Mouse (Mus musculus) G1E (cell line): ENCODE results near the gene Acvr2b.

Source experiments
- CTCF ChIP-seq: IDR thresholded peaks from 2 replicates; pipeline ENCODE4 v1.5.1; 2012; ENCODE audit warnings: low read depth, low read length, inconsistent platforms, mixed read lengths
- TAL1 ChIP-seq: conservative IDR thresholded peaks from 2 replicates; pipeline ENCODE4 v1.6.1; 2012; ENCODE audit warnings: low read depth, low read length, inconsistent platforms, mixed read lengths

DNA sequence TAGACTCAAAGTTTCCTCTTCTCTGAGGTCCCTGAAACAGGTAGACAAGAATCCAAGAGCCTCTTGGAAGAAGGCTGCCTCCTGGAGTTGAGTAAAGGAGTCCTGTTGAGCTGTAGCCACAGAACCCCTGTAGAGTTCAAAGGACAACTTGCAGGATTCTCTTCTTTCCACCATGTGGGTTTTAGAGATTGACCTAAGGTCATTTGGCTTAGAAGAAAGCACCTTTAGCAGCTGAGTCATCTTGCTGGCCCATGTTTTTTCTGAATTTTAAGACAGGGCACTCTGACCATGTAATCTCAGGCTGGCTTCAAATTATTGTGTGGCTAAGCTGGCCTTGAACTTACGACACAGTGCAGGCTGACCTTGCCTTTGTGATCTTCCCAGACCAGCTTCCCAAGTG lies 71.1 kb downstream of the Acvr2b start:
- TF ChIP-seq CTCF (no peak), TAL1 (no peak)
